Mouse (Mus musculus) lung, postnatal 4 days (tissue): Measurements from ENCODE around the gene Cnst.
"Not testable (repeated sequence)": the region's sequence is repeated elsewhere in the genome, so short reads cannot be mapped to it uniquely, and the experiment has no call there.

Source experiments
- DNase-seq, 2 experiments: peaks; one replicate each; pipeline ENCODE4 v3.0.0; 2021

Gene Cnst

DNA sequence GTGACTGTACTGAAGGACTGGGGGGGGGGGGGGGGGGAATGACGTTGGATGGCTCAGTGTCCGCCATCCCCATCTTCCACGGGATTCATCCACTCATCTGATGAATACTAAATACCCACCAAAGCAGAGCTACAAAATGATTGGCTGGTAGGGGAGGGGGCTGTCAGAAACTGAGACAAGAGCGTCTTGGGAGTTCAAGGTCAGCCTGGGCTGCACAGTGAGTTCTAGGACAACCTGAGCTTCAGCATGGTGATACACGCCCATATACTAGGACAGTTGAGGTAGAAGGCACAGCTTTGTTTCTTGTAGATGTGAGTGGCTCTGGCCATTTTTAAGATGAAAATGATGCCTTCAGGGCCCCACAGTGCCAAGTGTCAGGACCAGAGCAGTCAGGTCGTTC is 52.2 kb downstream of the Cnst start:
- DNase-seq: no peak

DNA sequence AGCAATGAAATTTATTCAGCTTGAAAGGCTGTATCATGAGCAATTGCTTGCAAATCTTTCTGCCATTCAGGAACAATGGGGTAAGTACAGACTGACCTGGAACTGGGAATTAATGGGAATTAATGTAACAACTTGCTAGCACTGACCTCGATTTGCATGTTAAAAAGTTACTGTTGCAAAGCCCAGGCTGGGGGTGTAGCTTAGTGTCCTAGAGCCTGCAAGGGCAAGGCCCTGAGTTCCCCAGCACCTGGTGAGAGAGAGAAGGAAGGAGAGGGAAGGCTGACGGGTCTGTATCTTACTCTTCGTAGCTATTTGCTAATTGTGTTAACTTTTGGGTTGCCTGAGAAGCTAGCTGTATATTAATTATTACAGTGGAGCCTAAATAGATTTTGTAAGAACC is 58.4 kb downstream of the Cnst start:
- no peak for DNase-seq

DNA sequence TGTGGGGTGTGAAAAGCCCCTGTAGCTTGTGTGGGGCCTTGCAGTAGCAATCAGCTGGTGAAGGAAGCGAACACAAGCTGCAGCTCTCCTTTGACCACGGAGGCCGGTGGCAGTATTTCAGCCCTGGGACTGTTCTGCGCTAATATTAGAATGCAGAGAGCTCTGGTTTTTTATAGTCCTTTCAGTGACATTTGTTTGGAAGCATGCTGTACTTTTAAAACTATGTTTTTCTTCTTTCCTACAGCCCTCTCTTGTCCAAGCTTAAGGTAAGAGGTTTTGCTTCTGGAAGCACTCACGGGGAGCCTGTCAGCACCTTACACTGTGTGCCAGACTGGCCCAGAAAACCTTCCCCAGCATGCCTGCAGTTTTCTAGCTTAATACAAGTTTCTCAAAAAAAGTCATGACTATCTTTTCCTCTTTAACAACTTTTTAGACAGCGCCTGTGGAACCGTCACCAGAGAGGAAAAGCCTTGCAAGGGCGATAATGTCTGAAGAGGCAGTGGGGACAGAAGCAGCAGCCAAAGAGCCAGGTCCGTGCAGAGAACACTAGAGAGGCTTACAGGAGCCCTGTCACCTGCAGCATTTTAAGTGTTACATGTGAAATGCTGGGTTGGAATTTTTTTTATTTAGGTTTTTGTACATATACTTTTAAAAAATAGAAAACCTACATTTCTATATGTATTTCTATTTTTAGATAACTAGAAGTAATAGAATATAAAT is 60.0 kb downstream of the Cnst start:
- DNase-seq: no peak

DNA sequence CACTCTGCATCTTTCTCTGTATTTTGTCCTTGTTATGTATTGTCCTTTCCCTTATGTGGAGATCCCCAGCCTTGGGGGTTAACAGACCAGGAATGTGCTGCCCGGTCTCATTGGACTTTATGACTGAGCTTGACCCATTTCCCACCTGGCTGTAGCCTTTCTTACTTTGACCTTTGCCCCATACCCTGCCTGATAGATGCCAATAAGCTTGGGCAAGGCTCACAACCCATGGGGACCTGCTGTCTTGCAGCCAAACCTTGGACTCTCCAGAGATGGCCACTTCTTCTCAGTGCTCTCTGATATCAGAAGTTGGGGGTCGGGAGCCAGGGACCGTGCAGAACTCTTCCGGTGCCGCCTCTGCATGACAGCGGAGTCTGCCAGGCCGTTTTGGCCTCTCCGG is 62.4 kb downstream of the Cnst start:
- no peak for DNase-seq

DNA sequence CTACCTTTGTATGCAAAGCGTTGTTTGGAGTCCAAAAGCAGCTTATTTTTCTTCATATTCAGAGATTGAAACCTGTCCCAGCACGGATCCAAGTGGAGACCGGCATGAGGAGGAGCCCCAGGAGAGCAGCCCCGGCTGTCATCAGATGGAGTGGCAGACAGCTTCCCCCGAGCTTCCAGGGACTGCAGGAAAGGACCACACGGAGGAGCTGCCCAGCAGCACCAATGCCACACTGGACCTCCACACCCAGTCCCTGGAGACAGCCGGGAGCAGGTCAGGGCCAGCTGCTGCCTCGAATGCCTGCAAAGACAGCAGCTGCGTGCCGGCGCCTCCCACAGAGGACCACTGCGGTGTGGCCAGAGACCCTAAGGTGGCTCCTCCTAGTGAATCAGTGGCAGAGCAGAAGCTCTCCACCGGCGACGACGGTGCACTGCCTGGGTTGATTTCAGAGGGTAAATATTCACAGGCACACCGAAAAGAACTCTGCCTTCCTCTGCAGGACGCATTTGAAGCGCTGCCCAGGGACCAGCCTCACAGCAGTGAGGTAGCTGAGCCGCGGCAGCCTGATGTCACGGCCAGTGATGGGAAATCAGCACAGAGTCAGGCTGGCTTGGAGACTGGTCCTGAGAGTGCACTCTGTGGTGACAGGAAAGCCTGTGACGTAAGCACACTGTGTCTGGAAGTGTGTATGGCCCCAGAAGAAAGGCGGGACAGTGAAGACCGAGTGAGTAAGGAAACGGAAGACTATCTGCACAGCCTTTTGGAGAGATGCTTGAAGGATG is 63.7 kb downstream of the Cnst start:
- DNase-seq: no peak

DNA sequence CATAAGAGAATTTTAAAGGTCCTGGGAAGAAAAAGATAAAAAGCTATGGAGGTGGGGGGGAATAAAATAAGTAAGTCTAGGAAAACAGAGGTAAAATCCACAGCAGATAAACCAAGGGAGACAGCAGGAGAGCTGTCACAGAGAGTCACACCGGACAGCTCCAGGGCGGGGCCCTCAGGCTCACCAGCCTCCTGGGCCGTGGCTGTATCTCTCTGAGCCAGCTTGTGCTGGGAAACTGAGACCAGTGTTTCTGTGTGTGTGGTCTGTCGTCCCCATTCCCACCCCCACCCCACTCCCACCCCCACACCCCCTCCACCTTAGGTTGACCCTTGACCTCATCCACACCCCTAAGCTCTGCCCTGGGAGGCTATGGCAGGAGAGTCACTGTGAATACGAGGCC is 65.0 kb downstream of the Cnst start:
- DNase-seq: no peak

DNA sequence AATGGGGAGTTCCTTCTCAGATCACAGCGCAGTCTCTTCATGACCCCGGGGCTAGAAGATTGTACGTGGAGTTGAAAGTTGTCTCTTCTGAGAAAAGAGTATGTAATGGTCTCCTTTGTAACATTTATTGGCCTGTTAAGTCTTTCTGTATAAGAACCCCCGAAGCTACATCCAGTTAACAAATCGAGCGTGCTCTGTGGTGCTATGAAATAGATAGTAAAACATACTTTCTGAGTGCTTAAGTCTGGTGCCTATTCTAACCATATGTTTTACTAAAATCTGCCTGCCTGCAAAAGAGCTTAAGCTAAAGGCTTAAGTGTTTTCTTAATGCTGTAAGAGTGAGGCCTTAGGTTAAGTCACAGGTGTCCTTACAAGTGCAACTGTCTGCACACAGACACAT is 66.2 kb downstream of the Cnst start:
- no peak for DNase-seq

DNA sequence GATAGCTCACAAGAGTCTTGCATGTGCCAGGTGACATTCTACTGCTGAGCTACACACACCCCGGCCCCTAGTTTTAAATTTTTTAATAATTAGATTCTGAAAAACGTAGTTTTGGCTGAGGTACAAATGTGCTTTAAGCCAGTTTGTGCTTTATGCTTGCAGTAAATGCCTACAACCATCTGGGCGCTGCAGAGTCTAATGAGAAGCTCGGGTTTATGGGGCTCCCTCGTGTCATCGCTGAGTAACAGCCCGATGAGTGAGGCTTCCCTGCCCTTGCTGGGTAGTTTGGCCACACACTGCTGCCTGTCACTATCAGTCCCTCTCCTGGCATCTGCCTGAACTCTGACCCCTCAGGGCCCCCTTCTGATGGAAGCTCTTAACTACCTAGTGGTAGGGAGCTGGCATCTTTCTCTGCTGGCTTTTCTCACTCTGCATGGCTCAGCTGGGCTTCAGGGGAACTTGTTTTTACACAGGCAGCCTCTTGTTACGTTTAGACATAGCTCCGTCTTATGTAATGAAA is 66.9 kb downstream of the Cnst start:
- no peak for DNase-seq

DNA sequence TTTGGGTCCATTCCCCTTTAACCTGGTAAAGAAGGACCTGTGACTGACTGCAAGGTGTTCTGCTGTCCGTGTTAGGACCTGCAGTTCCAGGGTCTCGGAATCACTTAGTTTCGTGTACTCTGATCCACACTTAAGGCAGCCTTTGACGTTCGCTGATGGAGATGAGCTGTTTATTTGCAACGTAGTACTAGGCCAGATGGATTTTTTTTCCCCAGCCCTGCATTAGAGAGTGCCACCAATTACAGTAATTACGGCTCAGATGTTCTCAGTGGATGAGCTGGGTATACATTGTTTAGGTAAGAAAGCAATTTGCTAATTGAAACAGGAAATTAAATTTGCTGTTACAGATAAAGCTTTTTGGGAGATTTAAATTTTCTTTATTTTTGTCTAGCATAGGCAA is 71.3 kb downstream of the Cnst start:
- DNase-seq: no peak

DNA sequence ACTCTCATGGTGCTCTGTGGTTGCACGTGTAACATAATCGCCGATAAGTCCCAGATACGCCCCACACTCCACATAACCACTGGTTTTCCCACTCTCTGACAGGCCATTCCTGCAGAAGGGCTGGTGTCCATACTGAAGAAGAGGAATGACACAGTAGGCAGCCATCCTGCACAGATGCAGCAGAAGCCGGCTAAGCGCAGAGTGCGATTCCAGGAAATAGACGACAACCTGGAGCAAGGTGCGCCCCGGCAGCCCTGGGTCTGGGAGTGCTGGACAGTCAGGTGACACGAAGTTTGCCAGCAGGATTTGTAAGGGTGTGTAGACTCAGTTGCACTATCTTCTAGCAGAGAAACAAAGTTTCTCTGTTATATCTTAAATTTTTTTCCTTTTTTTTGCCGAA is 76.5 kb downstream of the Cnst start:
- no peak for DNase-seq

DNA sequence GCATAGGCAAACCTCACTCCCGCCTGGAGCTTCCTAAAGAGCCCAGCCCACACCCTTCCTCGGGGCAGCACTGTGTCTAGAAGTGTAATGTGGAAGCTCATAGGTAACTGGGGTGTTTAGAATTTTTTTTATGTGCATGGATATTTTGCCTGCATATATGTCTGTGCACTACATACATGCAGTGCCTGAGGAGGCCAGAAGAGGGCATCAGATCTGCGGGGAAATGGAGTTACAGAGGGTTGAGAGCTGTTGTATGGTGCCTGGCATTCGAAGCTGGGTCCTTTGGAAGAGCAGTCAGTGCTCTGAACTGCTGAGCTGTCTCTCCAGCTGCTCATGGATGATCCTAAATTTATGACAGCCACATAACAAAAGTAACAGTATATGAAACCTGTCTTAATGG is 77.5 kb downstream of the Cnst start:
- DNase-seq: peak; percentile 32 to 63

DNA sequence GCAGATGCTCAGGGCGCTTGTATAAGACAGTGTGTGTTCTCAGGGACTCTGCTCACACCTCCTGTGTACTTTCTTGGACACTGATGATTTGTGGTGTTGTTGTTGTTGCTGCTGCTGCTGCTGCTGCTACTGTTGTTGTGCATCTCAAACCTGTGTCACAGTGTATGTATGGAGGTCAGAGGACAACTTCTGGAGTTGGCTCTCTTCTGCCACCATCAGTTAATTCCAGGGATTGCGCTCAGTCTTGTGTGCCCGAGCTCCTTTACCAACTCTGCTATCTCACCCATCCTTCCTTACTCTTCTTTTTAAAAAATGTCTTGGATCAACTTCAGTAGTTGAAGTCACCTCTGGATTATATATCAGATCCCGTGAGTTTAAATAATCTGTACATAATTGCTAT is 78.2 kb downstream of the Cnst start:
- DNase-seq: peak in 1 of 2 experiments; percentile 69

DNA sequence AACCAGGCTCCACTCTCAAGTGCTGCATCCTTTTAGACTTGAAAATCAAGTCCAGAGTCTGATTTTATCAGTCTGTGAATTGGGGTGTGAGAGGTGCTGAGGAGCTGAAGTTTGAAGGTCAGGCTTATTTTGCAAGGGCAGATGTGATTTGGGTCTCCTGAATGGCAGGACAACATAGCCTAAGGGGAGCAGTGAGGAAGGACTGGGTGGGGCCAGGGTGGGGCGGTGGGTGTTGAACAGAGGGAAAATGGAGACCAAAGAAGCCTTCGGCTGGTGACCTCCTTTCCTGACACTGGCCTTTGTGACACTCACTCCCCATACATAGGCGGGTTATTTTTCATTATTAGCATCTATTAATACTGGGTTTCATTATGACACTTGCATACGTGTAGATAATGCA is 81.7 kb downstream of the Cnst start:
- DNase-seq: no peak

DNA sequence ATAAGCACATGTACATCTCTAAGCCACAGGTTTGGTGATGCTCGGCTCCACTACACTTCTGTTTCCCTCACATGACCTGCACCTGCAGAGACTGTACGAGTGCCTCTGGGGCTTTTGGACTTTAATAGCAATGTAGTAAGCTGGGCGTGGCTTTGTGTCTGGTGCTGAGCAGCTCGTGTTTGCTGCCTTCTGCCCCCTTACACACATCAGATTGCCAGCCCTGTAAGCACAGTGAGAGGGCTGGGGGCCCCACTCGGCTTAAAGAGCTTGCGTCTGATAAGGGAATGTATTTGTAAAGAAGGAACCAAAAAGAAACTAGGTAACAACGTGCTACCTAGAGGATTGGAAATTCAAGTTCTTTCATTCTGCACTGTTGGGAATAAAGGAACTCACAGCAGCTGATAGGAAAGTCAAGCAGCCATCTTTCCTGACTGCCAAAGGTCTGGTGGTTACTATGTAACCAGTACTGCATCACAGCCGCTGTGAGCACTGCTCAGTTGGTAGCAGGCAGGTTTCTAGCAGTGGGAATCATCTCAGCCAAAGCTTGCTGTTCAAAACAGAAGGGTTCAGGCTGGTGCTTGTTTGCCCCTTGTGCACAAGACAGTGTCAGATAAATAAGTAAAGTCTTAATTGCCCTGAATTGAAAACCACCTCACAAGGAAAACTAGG is 82.4 kb downstream of the Cnst start:
- DNase-seq: no peak

DNA sequence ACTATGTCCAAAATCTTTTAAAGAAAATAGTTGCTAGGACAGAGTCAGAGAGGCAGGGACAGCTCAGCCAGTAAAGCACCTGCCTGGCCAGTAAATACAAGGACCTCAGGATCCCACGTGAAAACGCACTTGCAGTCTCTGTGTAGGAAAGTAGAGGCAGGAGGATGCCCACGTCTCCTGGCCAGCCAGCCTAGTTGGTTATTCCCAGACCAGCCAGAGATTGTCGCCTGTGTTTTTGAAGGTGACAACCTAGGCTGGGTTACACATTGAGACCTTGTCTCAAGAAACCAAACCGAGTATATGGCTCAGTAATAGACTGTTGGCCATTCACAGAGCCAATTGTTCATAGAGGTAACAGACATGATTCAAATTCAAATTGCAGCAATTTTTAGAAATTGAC is 83.1 kb downstream of the Cnst start:
- no peak for DNase-seq

DNA sequence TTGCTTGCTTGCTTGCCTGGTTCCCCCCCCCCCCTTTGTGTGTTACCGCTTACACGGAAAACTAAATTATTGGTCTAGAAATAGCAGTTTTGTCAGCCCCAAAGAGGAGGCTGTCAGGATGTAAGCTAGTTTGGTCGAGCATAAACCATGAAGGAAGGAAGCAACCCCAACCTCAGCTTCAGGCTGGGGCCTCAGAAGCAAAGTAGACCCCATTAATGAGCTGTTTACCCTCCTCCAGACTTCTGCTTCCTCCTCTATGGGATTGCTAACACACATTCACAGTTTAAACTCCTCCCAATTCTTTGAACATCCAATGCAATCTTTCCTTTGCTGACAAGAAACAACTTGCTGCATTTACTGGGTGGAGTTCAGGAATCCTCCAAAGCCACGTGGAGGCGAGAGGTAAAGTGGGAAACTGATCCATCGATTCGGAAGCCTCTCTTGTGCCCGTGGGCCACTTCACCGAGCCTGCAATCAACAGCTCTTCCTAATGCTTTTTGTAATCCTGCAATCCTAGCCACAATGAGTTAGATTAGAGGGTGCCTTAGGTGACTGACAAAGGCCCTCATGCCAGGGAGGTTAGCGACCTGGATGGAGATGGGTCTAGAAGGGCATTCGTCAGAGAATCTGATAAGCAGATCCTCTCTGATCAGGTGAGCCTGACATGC is 86.7 kb downstream of the Cnst start:
- no peak for DNase-seq

DNA sequence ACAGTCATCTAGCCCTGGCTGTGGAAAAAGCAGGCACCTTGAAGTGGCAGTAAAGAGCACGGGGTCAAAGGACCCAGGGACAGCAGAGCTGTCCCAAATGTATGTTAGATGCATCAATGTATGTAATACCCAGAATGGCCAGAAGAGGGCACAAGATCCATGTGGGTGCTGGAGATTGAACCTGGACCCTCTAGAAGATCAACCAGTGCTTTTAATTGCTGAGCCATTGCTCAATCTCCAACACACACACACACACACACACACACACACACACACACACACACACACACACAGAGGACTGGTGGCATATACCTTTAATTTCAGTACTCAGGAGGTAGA is 87.2 kb downstream of the Cnst start:
- peak in 1 of 2 experiments; percentile 19 for DNase-seq

DNA sequence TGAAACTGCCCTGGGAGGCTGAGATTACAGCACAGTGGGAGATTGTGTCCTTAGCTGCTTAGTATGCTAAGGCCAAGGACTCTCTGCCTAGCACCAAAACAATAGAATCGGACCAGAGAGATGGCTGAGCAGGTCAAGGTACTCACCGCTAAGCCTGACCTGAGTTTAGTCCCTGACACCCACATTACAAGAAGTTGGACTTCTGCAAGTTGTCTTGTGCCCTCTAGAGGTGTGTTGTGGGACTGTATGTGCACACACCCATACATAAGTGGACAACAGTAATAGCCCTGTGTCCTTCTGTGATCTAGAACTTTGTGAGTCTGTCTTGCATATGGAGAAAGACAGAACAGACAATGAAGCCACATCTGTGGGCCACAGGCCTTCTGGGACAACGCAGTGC is 88.0 kb downstream of the Cnst start:
- no peak for DNase-seq

DNA sequence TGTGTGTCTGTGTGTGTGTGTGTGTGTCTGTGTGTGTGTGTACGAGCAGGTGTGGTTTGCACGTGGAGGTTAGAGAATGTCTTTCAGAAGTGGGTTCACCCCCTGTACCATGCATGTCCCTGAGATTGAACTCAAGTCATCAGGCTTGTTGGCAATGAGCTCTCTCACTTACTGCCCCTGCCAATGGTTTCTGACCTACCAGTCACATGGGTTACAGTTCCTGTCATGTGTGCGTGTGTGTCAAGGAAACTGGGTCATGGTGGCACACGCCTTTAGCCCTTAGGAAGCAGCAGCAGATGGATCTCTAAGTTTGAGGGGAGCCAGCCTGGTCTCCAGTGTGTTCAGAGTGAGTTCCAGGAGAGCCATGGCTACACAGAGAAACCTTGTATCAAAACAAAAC is 96.6 kb downstream of the Cnst start:
- no peak for DNase-seq

DNA sequence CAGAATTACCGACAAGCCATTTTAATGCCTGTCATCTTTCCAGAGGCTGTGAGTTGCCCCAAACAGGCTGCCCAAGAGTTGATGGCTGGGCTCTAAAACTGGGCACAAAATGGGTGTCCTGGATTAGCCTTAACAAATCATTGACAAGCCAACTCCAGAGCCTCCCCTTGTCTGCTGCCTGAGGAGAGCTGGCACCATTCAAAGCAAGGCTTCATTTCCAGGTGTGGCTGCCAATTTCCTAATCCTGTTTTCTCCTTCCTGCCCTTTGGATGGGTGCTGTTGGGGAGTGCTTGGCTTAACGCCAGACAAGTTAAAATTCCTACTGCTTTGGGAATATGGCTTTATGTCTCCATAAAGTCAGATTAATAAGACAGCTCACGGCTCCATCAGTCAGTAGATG is 98.0 kb downstream of the Cnst start:
- DNase-seq: no peak

DNA sequence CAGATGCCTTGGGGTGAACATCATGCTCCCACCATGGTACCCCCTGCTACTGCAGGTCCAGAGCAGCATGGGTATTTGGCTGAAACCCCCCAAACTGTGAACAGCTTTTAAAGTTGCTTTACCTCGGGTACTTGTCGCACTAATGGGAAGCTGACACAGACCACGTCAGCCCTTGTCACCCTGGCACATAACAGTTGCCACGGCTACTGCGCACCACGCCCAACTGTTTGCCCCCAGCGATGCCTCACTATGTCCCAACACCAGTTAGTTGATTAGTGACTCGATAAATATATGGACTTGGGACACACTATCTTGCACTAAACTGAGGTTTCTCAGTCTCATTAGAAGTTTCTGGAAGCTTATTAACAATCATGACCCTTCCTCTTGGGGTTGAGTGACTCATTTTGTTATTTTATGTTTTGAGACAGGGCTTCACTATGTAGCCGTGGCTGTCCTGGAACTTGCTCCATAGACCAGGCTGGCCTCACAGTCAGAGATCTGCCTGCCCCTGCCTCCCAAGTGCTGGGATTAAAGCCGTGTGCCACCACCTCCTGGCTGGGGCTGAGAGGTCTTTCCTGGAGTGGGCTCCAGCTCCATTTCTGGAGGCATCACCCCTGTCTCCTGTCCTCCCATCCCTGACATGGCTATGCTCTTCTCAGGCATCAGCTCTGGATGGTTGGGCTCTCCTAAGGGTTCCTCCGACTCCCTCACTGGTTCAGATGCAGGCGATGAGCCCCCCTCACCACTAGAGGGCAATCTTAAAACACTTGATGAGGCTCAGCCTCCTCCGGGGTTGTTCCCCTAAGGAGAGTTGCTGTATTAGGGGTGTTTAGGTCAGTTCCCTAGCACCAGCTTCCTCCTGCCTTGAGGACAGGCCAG is 99.2 kb downstream of the Cnst start:
- DNase-seq: peak; percentile 71 to 84

DNA sequence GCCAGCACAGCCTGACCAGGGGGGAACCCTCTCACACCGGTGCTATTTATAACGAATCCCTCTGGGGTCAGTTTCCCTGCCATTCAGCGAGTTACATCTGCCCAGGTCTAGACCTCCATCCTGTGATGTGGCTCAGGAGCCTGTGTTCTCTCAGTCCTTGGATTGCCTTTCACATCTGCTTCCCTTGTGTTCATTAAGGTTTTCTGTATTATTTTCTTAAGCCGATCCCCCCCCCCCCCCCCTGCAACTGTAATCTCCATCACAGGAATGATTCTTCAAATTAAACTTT is 99.8 kb downstream of the Cnst start:
- DNase-seq: no peak

DNA sequence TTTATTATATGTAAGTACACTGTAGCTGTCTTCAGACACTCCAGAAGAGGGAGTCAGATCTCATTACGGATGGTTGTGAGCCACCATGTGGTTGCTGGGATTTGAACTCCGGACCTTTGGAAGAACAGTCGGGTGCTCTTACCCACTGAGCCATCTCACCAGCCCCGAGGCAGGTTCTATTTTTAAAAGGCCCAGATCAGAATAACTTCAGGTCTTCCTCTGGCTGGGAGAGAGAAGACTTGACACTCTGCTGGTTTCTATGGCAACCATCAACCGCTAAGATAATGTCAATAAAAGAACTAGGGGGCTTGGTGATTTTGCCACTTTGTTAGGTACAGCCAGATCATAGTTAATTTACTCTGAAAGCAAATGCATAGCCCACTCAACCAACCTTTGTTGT is 102.5 kb downstream of the Cnst start:
- DNase-seq: not testable (repeated sequence)
